Mouse (Mus musculus) bone marrow macrophage, adult 2 months (primary cell): ENCODE data around the gene Usp12.

Experiments used
- CTCF ChIP-seq: IDR thresholded peaks from 2 replicates; pipeline ENCODE4 v1.5.1; 2012; ENCODE audit warnings: low read depth, mild to moderate bottlenecking, low read length, moderate library complexity
- POLR2A ChIP-seq: IDR thresholded peaks from 2 replicates; pipeline ENCODE4 v1.6.1; 2012; ENCODE audit warnings: mild to moderate bottlenecking, low read depth, low read length, borderline replicate concordance

- TF ChIP-seq CTCF (no peak), POLR2A (no peak)
Measured at GRCm38 (mm10) chr5:146727006-146727405, 67.8 kb downstream of the Usp12 start.
